Comparison of ENCODE assay signal across 32 mouse cellular contexts in genomic region chr11:32647265-32647664, GRCm38 (mm10). TPM values are rescaled to one million over a fixed set of nuclear protein-coding genes. Genes with fewer than 3 reads are reported as not detected.
DNase-seq lines count a peak whose midpoint lies in the region; ATAC-seq and TF ChIP-seq lines count a peak whose summit lies in the region.
"Had no signal": no experiment of that assay in that cellular context is flagged by ENCODE, and none has a peak within 500 bp of the region (broad histone marks: within the 10 kb centered on the region; RNA-seq: fewer than 3 reads in every experiment).

No protein-coding gene starts in this region.

- H3ac ChIP-seq in myocyte (ENCODE audit: control insufficient read depth, insufficient read length): no peak overlapping the region

- peak overlapping the region; percentile 5; the same call in 1 of the 2 replicates for H3K4me2 ChIP-seq in heart, embryonic 14.5 days (ENCODE audit: low read length)
- H3K4me2 ChIP-seq in myocyte (ENCODE audit: low read depth): peak overlapping the region; percentile 59
- H3K4me2 ChIP-seq: embryonic facial prominence, embryonic 15.5 days; forebrain, embryonic 15.5 days; hindbrain, embryonic 14.5 days; limb, embryonic 15.5 days; lung, embryonic 14.5 days; midbrain, embryonic 15.5 days; neural tube, embryonic 13.5 days; stomach, embryonic 15.5 days had no signal

- TF ChIP-seq POLR2A in myocyte (IDR thresholded peaks at IDR 0.05; ENCODE audit: insufficient read length, low read depth): no peak

- H3K27me3 ChIP-seq in heart, embryonic 14.5 days (ENCODE audit: control insufficient read depth, insufficient read depth, low read length): no peaks in the 10 kb centered on the region
- H3K27me3 ChIP-seq in myocyte (ENCODE audit: control insufficient read depth, insufficient read depth, insufficient read length): no peaks in the 10 kb centered on the region
- H3K27me3 ChIP-seq: embryonic facial prominence, embryonic 15.5 days; forebrain, embryonic 15.5 days; limb, embryonic 15.5 days; midbrain, embryonic 15.5 days; neural tube, embryonic 13.5 days; stomach, embryonic 15.5 days had no signal

- H3K9me3 ChIP-seq in heart, embryonic 14.5 days (ENCODE audit: control insufficient read depth, low read length): no peaks in the 10 kb centered on the region
- H3K9me3 ChIP-seq: embryonic facial prominence, embryonic 10.5 days; embryonic facial prominence, embryonic 15.5 days; forebrain, embryonic 15.5 days; limb, embryonic 10.5 days; limb, embryonic 15.5 days; midbrain, embryonic 10.5 days; midbrain, embryonic 15.5 days; neural tube, embryonic 13.5 days; stomach, embryonic 15.5 days had no signal

- WGBS in heart, embryonic 14.5 days: 85% methylated on average over 2 of the region's 2 CpGs

- DNase-seq in heart, postnatal 25 days (ENCODE audit: low spot score): no peak
- DNase-seq in 416B (ENCODE audit: low read depth): peak; percentile 83
- DNase-seq in ovary, adult 18-20 months (ENCODE audit: low spot score): no peak
- no peak for DNase-seq in kidney, postnatal 14 days
- DNase-seq: adrenal gland, adult 2 months; cerebellum, adult 8-10 months; cerebellum, postnatal 25 days; gastrocnemius, postnatal 36 days; heart, adult 2 months; kidney, adult 9 months; kidney, postnatal 10 days; layer of hippocampus, adult 9-11 months; lung, embryonic 14.5 days; lung, postnatal 36 days; thymus, postnatal 14 days had no signal

- no peak overlapping the region for H3K9ac ChIP-seq in heart, embryonic 14.5 days (ENCODE audit: low read length)
- H3K9ac ChIP-seq: embryonic facial prominence, embryonic 15.5 days; forebrain, embryonic 15.5 days; hindbrain, embryonic 14.5 days; limb, embryonic 15.5 days; liver, embryonic 14.5 days; lung, embryonic 14.5 days; midbrain, embryonic 15.5 days; neural tube, embryonic 13.5 days; stomach, embryonic 15.5 days had no signal

- no peaks in the 10 kb centered on the region for H3K36me3 ChIP-seq in heart, embryonic 14.5 days (ENCODE audit: control insufficient read depth, insufficient read depth, low read length)
- no peaks in the 10 kb centered on the region for H3K36me3 ChIP-seq in myocyte (ENCODE audit: control insufficient read depth, insufficient read depth)
- H3K36me3 ChIP-seq: embryonic facial prominence, embryonic 10.5 days; embryonic facial prominence, embryonic 15.5 days; forebrain, embryonic 15.5 days; limb, embryonic 15.5 days; midbrain, embryonic 10.5 days; midbrain, embryonic 15.5 days; neural tube, embryonic 13.5 days; stomach, embryonic 15.5 days had no signal

- ATAC-seq in heart, embryonic 14.5 days (ENCODE audit: insufficient number of reproducible peaks, insufficient read depth, low FRiP score, low read depth): no peak
- peak; percentile 48 for ATAC-seq in granulocyte monocyte progenitor cell, adult 5-6 weeks (replicated peaks; ENCODE audit: poor library complexity, severe bottlenecking)
- ATAC-seq: activated CD4-positive, CD25-positive, alpha-beta regulatory T cell, adult 4 months; CD4-positive, CD25-positive, alpha-beta regulatory T cell, adult 4 months; forebrain, embryonic 15.5 days; intestine, postnatal 0 days; midbrain, embryonic 15.5 days had no signal

- H3K4me1 ChIP-seq in heart, embryonic 14.5 days (ENCODE audit: control insufficient read depth in 2 of 2, insufficient read depth in 2 of 2, low read length in 2 of 2): peaks cover 4 to 37% of the 10 kb centered on the region in 2 experiments

- H3K27ac ChIP-seq in heart, embryonic 14.5 days (replicated peaks in 1 of 2; ENCODE audit: control insufficient read depth in 1 of 2, insufficient read depth in 1 of 2, low read depth in 2 of 2, low read length in 2 of 2): no peak overlapping the region
- H3K27ac ChIP-seq: embryonic facial prominence, embryonic 10.5 days; embryonic facial prominence, embryonic 15.5 days; forebrain, embryonic 15.5 days; heart, adult 2 months; hindbrain, embryonic 14.5 days; limb, embryonic 10.5 days; limb, embryonic 15.5 days; liver, embryonic 14.5 days; midbrain, embryonic 10.5 days; midbrain, embryonic 15.5 days; neural tube, embryonic 13.5 days; stomach, embryonic 15.5 days had no signal

- no peak overlapping the region for H3K4me3 ChIP-seq in heart, embryonic 14.5 days (ENCODE audit: control insufficient read depth in 1 of 2, insufficient read depth in 1 of 2, low read depth in 1 of 2, low read length in 2 of 2)
- no peak overlapping the region for H3K4me3 ChIP-seq in myocyte
- H3K4me3 ChIP-seq: embryonic facial prominence, embryonic 10.5 days; embryonic facial prominence, embryonic 15.5 days; forebrain, embryonic 15.5 days; heart, adult 2 months; limb, embryonic 10.5 days; limb, embryonic 15.5 days; midbrain, embryonic 10.5 days; midbrain, embryonic 15.5 days; neural tube, embryonic 13.5 days; stomach, embryonic 15.5 days had no signal

- intact Hi-C loops in heart, postnatal 25 days (cut with DNase I): no loop called here

- peaks cover 94% of the 10 kb centered on the region for H3K79me2 ChIP-seq in myocyte (ENCODE audit: control insufficient read depth, insufficient read depth)

TF ChIP-seq in myocyte, 11 proteins besides CTCF, POLR2A, EP300 and RAD21:
- TF ChIP-seq MYOD1 (IDR thresholded peaks at IDR 0.05; ENCODE audit: control insufficient read depth in 1 of 3, insufficient read length in 2 of 3, low read depth in 2 of 3) (no peak), E2F4 (IDR thresholded peaks at IDR 0.05; ENCODE audit: insufficient read depth) (no peak), USF1 (IDR thresholded peaks at IDR 0.05; ENCODE audit: low read depth) (no peak), REST (IDR thresholded peaks at IDR 0.05; ENCODE audit: insufficient read depth, insufficient read length) (no peak), TCF3 (IDR thresholded peaks at IDR 0.05; ENCODE audit: insufficient read length, low read depth) (no peak), CEBPB (IDR thresholded peaks at IDR 0.05; ENCODE audit: insufficient read depth, poor library complexity, severe bottlenecking) (no peak), POLR2AphosphoS2 (IDR thresholded peaks at IDR 0.05; ENCODE audit: insufficient read length, low read depth) (no peak), MYOG (IDR thresholded peaks at IDR 0.05; ENCODE audit: control insufficient read depth in 1 of 3, insufficient read depth in 1 of 3, insufficient read length in 2 of 3, low read depth in 2 of 3) (no peak), TCF12 (IDR thresholded peaks at IDR 0.05; ENCODE audit: insufficient read depth, poor library complexity, severe bottlenecking) (no peak), SRF (IDR thresholded peaks at IDR 0.05; ENCODE audit: control insufficient read depth, insufficient read length, low read depth) (no peak), MAX (IDR thresholded peaks at IDR 0.05; ENCODE audit: low read depth) (no peak)

RNA-seq across cellular contexts. Expression of gene Fbxw11, which starts 4.7 kb away (rescaled TPM):
- 63.1 and 63.4 TPM in 2 replicates for polyA plus RNA-seq in heart, embryonic 14.5 days (2014; fragmentation: Nextera tagmentation; extraction: Ambion mirVana)
- 10 to 100 TPM; 50.1 to 51.0 TPM for total RNA-seq in heart, postnatal 25 days (2021)
- total RNA-seq in granulocyte monocyte progenitor cell, adult 5-6 weeks (2014; fragmentation: Nextera tagmentation): 35.4 and 46.8 TPM in 2 replicates
- 60.4 and 62.0 TPM in 2 replicates for total RNA-seq in granulocyte monocyte progenitor cell, adult 5-6 weeks (2017)
- polyA plus RNA-seq in myocyte (2012; fragmentation: generic; extraction: Trizol): 44.5 TPM
